Mouse (Mus musculus) olfactory bulb, adult 2 months (tissue): ENCODE measurements at regions not wholly inside any gene's neighbourhood (a gene's known extent, or its start where the extent isn't known, plus 50 kb on each side); places are given as distances from the start of the nearest gene placed in this dataset.

ENCODE experiments used
- H3K27ac ChIP-seq: fragments of 200-500 bp; 2 replicates; pipeline ENCODE4 v1.5.1; 2012; ENCODE audit warnings: low read depth, low read length; ENCODE audit not compliant: insufficient read depth
- H3K4me1 ChIP-seq: fragments of 200-500 bp; 2 replicates; pipeline ENCODE4 v1.6.1; 2012; ENCODE audit warnings: low read length; ENCODE audit not compliant: control insufficient read depth, insufficient read depth
- H3K4me3 ChIP-seq: fragments of 200-500 bp; 2 replicates; pipeline ENCODE4 v1.5.1; 2012; ENCODE audit warnings: mild to moderate bottlenecking, low read depth, low read length, moderate library complexity; ENCODE audit not compliant: insufficient read depth
- CTCF ChIP-seq: fragments of 200-500 bp; IDR thresholded peaks from 2 replicates; pipeline ENCODE4 v1.5.1; 2012; ENCODE audit warnings: low read depth, mild to moderate bottlenecking, low read length, moderate library complexity; ENCODE audit not compliant: insufficient read depth
- POLR2A ChIP-seq: fragments of 200-500 bp; IDR thresholded peaks from 2 replicates; pipeline ENCODE4 v1.6.1; 2012; ENCODE audit warnings: mild to moderate bottlenecking, low read depth, low read length, moderate library complexity; ENCODE audit not compliant: insufficient read depth
- WGBS: fragments of 180-500 bp; shearing (Covaris S2); methylation state at CpG from one replicate; pipeline ENCODE4 v1.1.7; 2018; 5-methylcytosine and 5-hydroxymethylcytosine counted together

DNA sequence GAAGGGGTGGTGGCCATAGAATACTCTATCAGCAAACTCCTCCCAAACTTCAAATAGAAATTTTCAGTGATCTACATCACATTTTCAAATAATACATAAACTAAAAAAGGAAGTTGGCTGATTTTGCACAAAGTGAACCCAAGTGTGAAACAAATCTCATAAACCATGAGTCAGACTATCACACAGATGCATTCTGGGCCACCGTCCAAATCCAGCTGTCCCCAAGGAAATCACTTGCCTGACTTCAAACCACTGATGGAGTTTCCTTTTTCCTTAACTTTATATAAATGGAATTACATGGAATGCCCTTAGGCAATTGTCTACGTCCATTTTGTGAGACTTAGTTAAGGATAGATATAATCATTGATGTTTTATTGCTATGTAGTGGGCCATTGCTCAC, 702.8 kb downstream of the Hs3st4 start:
- no peaks in the 10 kb centered on the region for H3K4me1 ChIP-seq
- H3K4me3 ChIP-seq, result no peak overlapping the region
- 72% methylated on average over 2 of the region's 2 CpGs for WGBS
- no peak overlapping the region for H3K27ac ChIP-seq
- TF ChIP-seq CTCF (no peak), POLR2A (no peak)

GRCm38 (mm10) chr7:124704163-124704824, 721.6 kb downstream of the Hs3st4 start:
- TF ChIP-seq CTCF (no peak), POLR2A (no peak)
- WGBS, result 30% methylated on average over 6 of the region's 6 CpGs
- Histone ChIP-seq H3K27ac (no peak overlapping the region), H3K4me3 (no peak overlapping the region), H3K4me1 (peaks cover 12% of the 10 kb centered on the region)

- Histone ChIP-seq H3K4me3 (no peak overlapping the region), H3K4me1 (peaks cover 13% of the 10 kb centered on the region), H3K27ac (no peak overlapping the region)
- 56% methylated on average over 3 of the region's 3 CpGs for WGBS
- no peak for TF ChIP-seq CTCF
- no peak for TF ChIP-seq POLR2A
These were observed 724.5 kb downstream of the Hs3st4 start for GRCm38 (mm10) chr7:124707143-124707542.

DNA sequence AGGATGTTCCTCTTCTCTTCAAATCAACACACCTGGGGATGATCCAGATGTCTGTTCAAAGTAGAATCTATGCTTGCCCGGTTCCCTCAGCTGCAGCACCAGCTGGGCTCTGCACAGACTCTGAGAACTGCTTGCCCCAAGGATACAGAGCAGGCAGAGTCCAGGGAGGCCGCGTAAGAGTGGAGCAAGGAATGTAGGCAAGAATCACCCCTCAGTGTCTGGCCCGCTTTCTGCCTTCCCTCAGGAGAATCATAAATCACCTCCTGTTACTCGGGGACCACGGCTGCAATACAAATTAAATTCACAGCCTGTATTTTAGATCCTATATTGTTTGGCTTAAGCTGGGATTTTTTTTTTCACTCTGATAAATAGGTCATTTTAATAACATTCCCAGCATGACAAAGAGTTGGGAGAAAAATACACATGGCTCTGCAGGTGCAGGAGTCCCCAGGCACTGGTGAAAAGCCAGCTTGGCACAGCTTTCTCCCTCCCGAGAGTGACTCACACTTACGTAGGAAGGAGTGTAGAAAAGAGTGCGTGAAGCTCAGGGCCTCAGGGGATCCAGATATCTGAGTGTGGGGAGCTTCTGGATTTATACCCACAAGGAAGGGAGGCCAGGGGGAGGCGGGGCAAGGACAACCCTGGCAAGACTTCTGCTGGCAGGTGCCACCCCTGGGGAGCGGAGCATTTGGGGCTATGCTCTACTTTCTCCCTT, 726.3 kb downstream of the Hs3st4 start:
- no peak overlapping the region for H3K4me3 ChIP-seq
- peak overlapping the region; percentile 87 for H3K27ac ChIP-seq
- peaks cover 13% of the 10 kb centered on the region for H3K4me1 ChIP-seq
- no peak for TF ChIP-seq CTCF
- no peak for TF ChIP-seq POLR2A
- 24% methylated on average over 11 of the region's 11 CpGs for WGBS

DNA sequence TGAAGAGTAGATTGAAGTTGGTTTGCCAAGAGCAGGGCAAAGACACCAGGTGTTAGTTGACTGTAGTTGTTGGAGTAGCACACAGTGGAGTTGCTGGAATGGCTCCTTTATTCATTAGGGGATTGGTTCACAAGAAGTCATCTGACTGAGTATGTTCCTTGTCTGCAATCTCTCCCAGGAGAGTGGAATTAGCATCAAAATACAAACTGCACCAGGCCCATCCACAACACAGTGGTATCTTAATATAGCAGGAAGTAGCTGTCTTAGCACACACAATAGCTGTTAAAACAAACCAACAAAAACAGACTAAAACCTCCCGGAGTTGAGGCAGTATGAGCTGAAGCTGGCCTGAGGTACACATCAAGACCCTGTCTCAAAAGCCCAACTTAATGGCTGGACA, 723.5 kb upstream of the Kdm8 start:
- Histone ChIP-seq H3K4me1 (no peaks in the 10 kb centered on the region), H3K27ac (no peak overlapping the region), H3K4me3 (no peak overlapping the region)
- WGBS, result 37% methylated on average over 1 of the region's 1 CpGs
- TF ChIP-seq POLR2A, result no peak
- no peak for TF ChIP-seq CTCF

DNA sequence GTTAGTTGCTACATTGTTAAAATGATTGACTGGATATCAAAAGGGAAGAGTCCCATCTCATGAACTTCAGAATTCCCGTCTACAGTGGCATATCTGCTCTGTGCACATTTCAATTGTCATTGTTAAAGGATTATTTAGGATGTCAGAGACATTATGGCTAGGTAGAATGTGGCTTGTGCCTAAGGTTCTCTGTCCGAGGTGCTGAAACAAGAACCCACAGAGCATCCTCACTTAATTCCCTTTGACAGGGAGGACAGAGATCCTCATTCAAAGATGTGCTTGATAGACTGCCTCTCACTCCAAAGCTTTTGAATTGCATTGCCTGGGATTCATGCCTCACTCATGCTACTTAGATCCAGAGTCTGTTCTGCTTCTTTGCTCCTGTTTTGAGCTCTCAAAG, 702.4 kb upstream of the Kdm8 start:
- no peak for TF ChIP-seq POLR2A
- no peak for TF ChIP-seq CTCF
- Histone ChIP-seq H3K4me1 (no peaks in the 10 kb centered on the region), H3K27ac (no peak overlapping the region), H3K4me3 (no peak overlapping the region)
- 52% methylated on average over 2 of the region's 2 CpGs for WGBS

DNA sequence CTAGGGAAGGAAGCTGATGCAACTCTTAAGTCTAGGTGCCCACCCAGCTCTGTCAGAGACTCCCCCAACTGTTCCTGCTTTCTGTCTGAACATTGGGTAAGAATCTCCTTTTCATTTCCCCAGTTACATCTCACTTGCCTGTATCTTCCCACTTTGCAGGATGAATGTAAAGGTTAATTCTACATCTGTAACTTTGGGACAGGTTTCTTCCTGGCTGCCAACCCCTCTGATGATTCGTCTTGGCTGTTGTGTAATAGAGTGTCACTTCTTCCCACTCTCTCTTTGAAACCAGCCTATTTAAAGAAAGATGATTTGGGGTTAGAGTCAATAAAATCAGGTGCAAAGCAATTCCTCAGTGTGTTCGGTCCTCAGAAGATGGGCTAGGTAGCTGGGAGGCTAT, 698.2 kb upstream of the Kdm8 start:
- no peak overlapping the region for H3K27ac ChIP-seq
- TF ChIP-seq CTCF (no peak), POLR2A (no peak)
- peaks cover 6% of the 10 kb centered on the region; the same call in 1 of the 2 replicates for H3K4me1 ChIP-seq
- no peak overlapping the region for H3K4me3 ChIP-seq
- 55% methylated on average over 2 of the region's 2 CpGs for WGBS

GRCm38 (mm10) chr7:124748396-124748795, 696.1 kb upstream of the Kdm8 start:
- 40% methylated on average over 3 of the region's 3 CpGs for WGBS
- Histone ChIP-seq H3K4me1 (peaks cover 6% of the 10 kb centered on the region; the same call in 1 of the 2 replicates), H3K27ac (peak overlapping the region; percentile 54; the same call in 1 of the 2 replicates), H3K4me3 (no peak overlapping the region)
- no peak for TF ChIP-seq POLR2A

DNA sequence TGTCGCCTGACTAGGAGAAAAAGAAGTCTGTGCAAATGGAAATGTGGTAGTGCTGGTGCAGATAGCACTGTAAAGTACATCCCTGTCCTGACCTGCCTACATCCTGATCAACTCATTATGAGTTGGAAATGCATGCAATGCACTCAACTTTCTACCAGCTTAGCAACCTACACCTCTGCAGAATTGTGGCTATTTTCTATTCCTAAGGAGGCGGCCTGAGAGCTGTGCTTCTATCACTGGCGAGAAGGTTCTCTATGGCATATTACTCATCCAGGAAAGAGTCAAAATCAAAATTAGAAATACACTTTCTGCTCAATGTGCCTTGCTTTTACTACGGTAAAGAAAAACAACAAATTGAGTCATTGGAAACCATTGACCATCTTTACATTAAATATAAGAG, 685.4 kb upstream of the Kdm8 start:
- Histone ChIP-seq H3K4me3 (no peak overlapping the region), H3K4me1 (no peaks in the 10 kb centered on the region), H3K27ac (no peak overlapping the region)
- TF ChIP-seq POLR2A (no peak), CTCF (no peak)
- 91% methylated on average over 4 of the region's 4 CpGs for WGBS
